In genomic region chr17:6978287-6979248, GRCm38 (mm10) we compare ENCODE assay signal across 8 mouse cellular contexts. TPM values are rescaled to one million over a fixed set of nuclear protein-coding genes. Genes with fewer than 3 reads are reported as not detected.
DNase-seq lines count a peak whose midpoint lies in the region; ATAC-seq and TF ChIP-seq lines count a peak whose summit lies in the region.
"Not testable (repeated sequence)": the region's sequence is repeated elsewhere in the genome, so short reads cannot be mapped to it uniquely, and the experiment has no call there.

Gm49721 (plus strand) TSS chr17:6978904.

- 2% methylated on average over 30 of the region's 68 CpGs for WGBS in liver, postnatal 0 days (ENCODE audit: insufficient replicate concordance)
- 0% methylated on average over 37 of the region's 68 CpGs for WGBS in neural tube, embryonic 11.5 days
- WGBS in stomach, embryonic 16.5 days, result 1% methylated on average over 30 of the region's 68 CpGs

- not testable (repeated sequence) for H3K36me3 ChIP-seq in liver, postnatal 0 days (replicated peaks; ENCODE audit: insufficient read depth, low read length); neural tube, embryonic 11.5 days (ENCODE audit: control insufficient read depth, insufficient read depth, low read length); stomach, embryonic 16.5 days (ENCODE audit: control insufficient read depth, insufficient read depth, low read length)

- H3K4me2 ChIP-seq in liver, postnatal 0 days (ENCODE audit: low read depth, low read length), result peak within 1 kb of the TSS; percentile 68
- H3K4me2 ChIP-seq in neural tube, embryonic 11.5 days (ENCODE audit: low read depth), result peak within 1 kb of the TSS; percentile 44
- peak within 1 kb of the TSS; percentile 48 for H3K4me2 ChIP-seq in stomach, embryonic 16.5 days (ENCODE audit: low read depth, low read length)

- H3K9me3 ChIP-seq in liver, postnatal 0 days (ENCODE audit: low read length); neural tube, embryonic 11.5 days (ENCODE audit: control insufficient read depth, low read length); stomach, embryonic 16.5 days (replicated peaks; ENCODE audit: control insufficient read depth, low read length): not testable (repeated sequence)

- H3K9ac ChIP-seq in liver, postnatal 0 days (replicated peaks), result peak within 1 kb of the TSS; percentile 80
- peak within 1 kb of the TSS; percentile 55 for H3K9ac ChIP-seq in neural tube, embryonic 11.5 days (ENCODE audit: low read length)
- peak within 1 kb of the TSS; percentile 72 for H3K9ac ChIP-seq in stomach, embryonic 16.5 days (ENCODE audit: low read length)

- peak; percentile 92 for ATAC-seq in frontal cortex, adult (ENCODE audit: low TSS enrichment)
- ATAC-seq in liver, postnatal 0 days, result peak; percentile 99
- peak; percentile 99 for ATAC-seq in neural tube, embryonic 11.5 days (ENCODE audit: insufficient read depth, low FRiP score, low TSS enrichment)
- peak; percentile 99 for ATAC-seq in stomach, embryonic 16.5 days (ENCODE audit: insufficient read depth, low FRiP score)

- H3K27ac ChIP-seq in liver, postnatal 0 days (ENCODE audit: low read depth), result peak within 1 kb of the TSS; percentile 82
- H3K27ac ChIP-seq in neural tube, embryonic 11.5 days (ENCODE audit: low read depth, low read length); stomach, embryonic 16.5 days (ENCODE audit: low read length): not testable (repeated sequence)

- not testable (repeated sequence) for H3K4me1 ChIP-seq in liver, postnatal 0 days (ENCODE audit: insufficient read depth); neural tube, embryonic 11.5 days (ENCODE audit: control insufficient read depth, insufficient read depth, low read length); stomach, embryonic 16.5 days (ENCODE audit: control insufficient read depth, insufficient read depth, low read length)

- peak; percentile 40 for DNase-seq in ES-CJ7 (ENCODE audit: low read depth, low spot score)
- peak; percentile 37 to 61 for DNase-seq in cerebellum, adult 18-20 months
- DNase-seq in heart, postnatal 36 days, result peak; percentile 63 to 76
- DNase-seq in layer of hippocampus, adult 11-12 months (ENCODE audit: low spot score), result peak; percentile 68
- DNase-seq in liver, postnatal 0 days, result peak; percentile 32
- DNase-seq in neural tube, embryonic 11.5 days (ENCODE audit: low spot score), result peak; percentile 47

- not testable (repeated sequence) for TF ChIP-seq CTCF in liver, postnatal 0 days (IDR thresholded peaks at IDR 0.05; ENCODE audit: low read depth)

- not testable (repeated sequence) for TF ChIP-seq EP300 in liver, postnatal 0 days (IDR thresholded peaks at IDR 0.05; ENCODE audit: low read depth)

- intact Hi-C loops in heart, postnatal 36 days (cut with DNase I), result not testable (repeated sequence)

- peak within 1 kb of the TSS; percentile 64 for H3K4me3 ChIP-seq in liver, postnatal 0 days (ENCODE audit: low read depth, low read length)
- peak within 1 kb of the TSS; percentile 41 for H3K4me3 ChIP-seq in neural tube, embryonic 11.5 days (ENCODE audit: low read depth, low read length)
- peak within 1 kb of the TSS; percentile 57 for H3K4me3 ChIP-seq in stomach, embryonic 16.5 days (replicated peaks; ENCODE audit: low read length)

- not testable (repeated sequence) for H3K27me3 ChIP-seq in liver, postnatal 0 days (ENCODE audit: insufficient read depth, low read length); neural tube, embryonic 11.5 days (ENCODE audit: control insufficient read depth, insufficient read depth, low read length); stomach, embryonic 16.5 days (ENCODE audit: control insufficient read depth, insufficient read depth, low read length)

RNA-seq across cellular contexts. Expression of gene Gm49721, which starts in this region (rescaled TPM):
- total RNA-seq in heart, postnatal 36 days (2021), result not detected
- 0.06 TPM in 1 of 2 replicates, not detected in the other for polyA plus RNA-seq in liver, postnatal 0 days (2015; fragmentation: Nextera tagmentation; extraction: Ambion mirVana)
- polyA plus RNA-seq in neural tube, embryonic 11.5 days (2014; fragmentation: Nextera tagmentation; extraction: Ambion mirVana), result 0.12 and 0.37 TPM in 2 replicates
- 0.37 TPM in 1 of 2 replicates, not detected in the other for polyA plus RNA-seq in stomach, embryonic 16.5 days (2015; fragmentation: Nextera tagmentation; extraction: Ambion mirVana)

Comparison
In these comparisons a context has a peak if more than half of its experiments do, and no peak if none do; other contexts are left out.
1. Peak in DNase-seq in heart, postnatal 36 days; RNA of the gene not detected or under 1 TPM.
2. Peak in DNase-seq, ATAC-seq, H3K4me3 ChIP-seq, H3K27ac ChIP-seq, H3K9ac ChIP-seq and H3K4me2 ChIP-seq in liver, postnatal 0 days; RNA of the gene not detected or under 1 TPM.
3. Peak in DNase-seq, ATAC-seq, H3K4me3 ChIP-seq, H3K9ac ChIP-seq and H3K4me2 ChIP-seq in neural tube, embryonic 11.5 days; RNA of the gene not detected or under 1 TPM.
4. Peak in ATAC-seq, H3K4me3 ChIP-seq, H3K9ac ChIP-seq and H3K4me2 ChIP-seq in stomach, embryonic 16.5 days; RNA of the gene not detected or under 1 TPM.